Mouse (Mus musculus) forebrain, embryonic 11.5 days (tissue): ENCODE data around the gene Gm20517. TPM values are rescaled to one million over a fixed set of nuclear protein-coding genes. Genes with fewer than 3 reads are reported as not detected.

Experiments
- ATAC-seq: fragments of 200-750 bp; cut with Nextera tagmentation; replicated peaks from 2 replicates; pipeline ENCODE4 v1.8.0; 2017; ENCODE audit warnings: moderate TSS enrichment; ENCODE audit not compliant: low FRiP score
- DNase-seq: peaks from one replicate; pipeline ENCODE4 v3.0.0-alpha.2; 2017; ENCODE audit warnings: low spot score
- H3K27ac ChIP-seq: fragments of 300-500 bp; sonication (generic); 2 replicates; pipeline ENCODE4 v1.5.1; 2014; ENCODE audit warnings: low read depth, low read length
- H3K27me3 ChIP-seq: fragments of 300-500 bp; sonication (generic); 2 replicates; pipeline ENCODE4 v1.6.1; 2014; ENCODE audit warnings: mild to moderate bottlenecking, low read length, mixed read lengths; ENCODE audit not compliant: control insufficient read depth, insufficient read depth
- H3K36me3 ChIP-seq: fragments of 300-500 bp; sonication (generic); 2 replicates; pipeline ENCODE4 v1.6.1; 2014; ENCODE audit warnings: mild to moderate bottlenecking, low read length, moderate library complexity, mixed read lengths; ENCODE audit not compliant: control insufficient read depth, insufficient read depth
- H3K4me1 ChIP-seq: fragments of 300-500 bp; sonication (generic); replicated peaks from 2 replicates; pipeline ENCODE4 v1.6.1; 2014; ENCODE audit warnings: low read length, mixed read lengths; ENCODE audit not compliant: control insufficient read depth, insufficient read depth
- H3K4me2 ChIP-seq: fragments of 300-500 bp; sonication (generic); 2 replicates; pipeline ENCODE4 v1.6.1; 2014; ENCODE audit warnings: low read depth, mild to moderate bottlenecking, low read length, moderate library complexity, mixed read lengths; ENCODE audit not compliant: severe bottlenecking
- H3K4me3 ChIP-seq: fragments of 300-500 bp; sonication (generic); 2 replicates; pipeline ENCODE4 v1.5.1; 2014; ENCODE audit warnings: low read depth, low read length
- H3K9ac ChIP-seq: fragments of 300-500 bp; sonication (generic); 2 replicates; pipeline ENCODE4 v1.6.1; 2014; ENCODE audit warnings: low read length
- H3K9me3 ChIP-seq: fragments of 300-500 bp; sonication (generic); 2 replicates; pipeline ENCODE4 v1.6.1; 2016; ENCODE audit warnings: low read length, mixed read lengths; ENCODE audit not compliant: control insufficient read depth
- WGBS: fragments of 180-500 bp; shearing (Covaris S2); extraction: QIAGEN DNeasy Blood & Tissue Kit; methylation state at CpG from one replicate; pipeline ENCODE4 v1.1.7; 2014; 5-methylcytosine and 5-hydroxymethylcytosine counted together
- polyA plus RNA-seq: library from polyadenylated mRNA; unstranded; fragments of >200 nt; fragmentation: Nextera tagmentation; extraction: Ambion mirVana; gene quantifications from 2 replicates; pipeline ENCODE4 v1.2.1, GENCODE M21; 2014

Gm20517 gene
- polyA plus RNA-seq, 1 experiment from 2014 or later = 2.4 TPM

- no peaks in the 10 kb centered on the region for H3K4me1 ChIP-seq
- no peaks in the 10 kb centered on the region; the same call in 1 of the 2 replicates for H3K27me3 ChIP-seq
- H3K9ac ChIP-seq = no peak overlapping the region
- ATAC-seq (no peak), DNase-seq (no peak)
- no peaks in the 10 kb centered on the region; the same call in 1 of the 2 replicates for H3K36me3 ChIP-seq
- no peak overlapping the region for H3K4me3 ChIP-seq
- WGBS = 74% methylated on average over 1 of the region's 1 CpGs
- no peak overlapping the region for H3K27ac ChIP-seq
- no peak overlapping the region for H3K4me2 ChIP-seq
- no peaks in the 10 kb centered on the region for H3K9me3 ChIP-seq
Observed at GRCm38 (mm10) chr17:47706196-47706595, 94.8 kb downstream of the Gm20517 start.

GRCm38 (mm10) chr17:47707961-47708360 lies 96.6 kb downstream of the Gm20517 start:
- ATAC-seq (no peak), DNase-seq (no peak)
- WGBS = 89% methylated on average over 3 of the region's 3 CpGs
- H3K4me1 ChIP-seq = no peaks in the 10 kb centered on the region
- H3K9me3 ChIP-seq = no peaks in the 10 kb centered on the region
- H3K4me3 ChIP-seq = no peak overlapping the region
- no peaks in the 10 kb centered on the region for H3K36me3 ChIP-seq
- H3K9ac ChIP-seq = no peak overlapping the region
- H3K27ac ChIP-seq = no peak overlapping the region
- no peaks in the 10 kb centered on the region; the same call in 1 of the 2 replicates for H3K27me3 ChIP-seq
- no peak overlapping the region for H3K4me2 ChIP-seq

- no peak overlapping the region for H3K4me3 ChIP-seq
- no peak overlapping the region for H3K27ac ChIP-seq
- H3K9me3 ChIP-seq = no peaks in the 10 kb centered on the region
- H3K4me2 ChIP-seq = no peak overlapping the region
- 84% methylated on average over 4 of the region's 4 CpGs for WGBS
- no peak overlapping the region for H3K9ac ChIP-seq
- no peak for DNase-seq
- H3K36me3 ChIP-seq = no peaks in the 10 kb centered on the region
- H3K27me3 ChIP-seq = no peaks in the 10 kb centered on the region
- ATAC-seq = no peak
- no peaks in the 10 kb centered on the region for H3K4me1 ChIP-seq
Observed at GRCm38 (mm10) chr17:47708972-47709371, 97.6 kb downstream of the Gm20517 start.

- Histone ChIP-seq H3K9me3 (no peaks in the 10 kb centered on the region), H3K4me2 (no peak overlapping the region), H3K4me1 (no peaks in the 10 kb centered on the region), H3K9ac (no peak overlapping the region), H3K27me3 (no peaks in the 10 kb centered on the region), H3K4me3 (no peak overlapping the region), H3K36me3 (no peaks in the 10 kb centered on the region), H3K27ac (no peak overlapping the region)
- ATAC-seq = no peak
- 83% methylated on average over 3 of the region's 3 CpGs for WGBS
- DNase-seq = no peak
Observed at GRCm38 (mm10) chr17:47710036-47710435, 98.6 kb downstream of the Gm20517 start.

GRCm38 (mm10) chr17:47711883-47712282 lies 100.5 kb downstream of the Gm20517 start:
- DNase-seq (no peak), ATAC-seq (no peak)
- H3K9me3 ChIP-seq = no peaks in the 10 kb centered on the region
- H3K4me1 ChIP-seq = no peaks in the 10 kb centered on the region
- no peak overlapping the region for H3K9ac ChIP-seq
- H3K27ac ChIP-seq = no peak overlapping the region
- no peak overlapping the region for H3K4me3 ChIP-seq
- H3K27me3 ChIP-seq = no peaks in the 10 kb centered on the region
- WGBS = 73% methylated on average over 6 of the region's 6 CpGs
- H3K36me3 ChIP-seq = no peaks in the 10 kb centered on the region
- H3K4me2 ChIP-seq = no peak overlapping the region

GRCm38 (mm10) chr17:47712889-47713571 lies 101.6 kb downstream of the Gm20517 start:
- no peak overlapping the region for H3K27ac ChIP-seq
- H3K4me1 ChIP-seq = no peaks in the 10 kb centered on the region
- no peaks in the 10 kb centered on the region for H3K27me3 ChIP-seq
- no peak overlapping the region for H3K4me3 ChIP-seq
- no peak overlapping the region for H3K4me2 ChIP-seq
- ATAC-seq (no peak), DNase-seq (no peak)
- H3K9me3 ChIP-seq = no peaks in the 10 kb centered on the region
- H3K9ac ChIP-seq = no peak overlapping the region
- 53% methylated on average over 22 of the region's 22 CpGs for WGBS
- no peaks in the 10 kb centered on the region for H3K36me3 ChIP-seq

- ATAC-seq = no peak
Observed at GRCm38 (mm10) chr17:47715037-47715436, 103.6 kb downstream of the Gm20517 start.

GRCm38 (mm10) chr17:47721183-47721582 lies 109.8 kb downstream of the Gm20517 start:
- H3K4me3 ChIP-seq = no peak overlapping the region
- H3K27me3 ChIP-seq = no peaks in the 10 kb centered on the region
- no peaks in the 10 kb centered on the region for H3K4me1 ChIP-seq
- H3K36me3 ChIP-seq = no peaks in the 10 kb centered on the region
- 89% methylated on average over 4 of the region's 4 CpGs for WGBS
- H3K27ac ChIP-seq = no peak overlapping the region
- no peak for DNase-seq
- no peak for ATAC-seq
- no peaks in the 10 kb centered on the region for H3K9me3 ChIP-seq
- H3K4me2 ChIP-seq = no peak overlapping the region
- no peak overlapping the region for H3K9ac ChIP-seq

More at GRCm38 (mm10) chr17:47715037-47715436, 103.6 kb downstream of the Gm20517 start:
- Histone ChIP-seq H3K9me3 (no peaks in the 10 kb centered on the region), H3K4me1 (no peaks in the 10 kb centered on the region), H3K36me3 (no peaks in the 10 kb centered on the region), H3K27ac (no peak overlapping the region), H3K4me3 (no peak overlapping the region), H3K4me2 (no peak overlapping the region), H3K9ac (no peak overlapping the region), H3K27me3 (no peaks in the 10 kb centered on the region)
- no peak for DNase-seq
- WGBS = 73% methylated on average over 3 of the region's 3 CpGs

GRCm38 (mm10) chr17:47726566-47726965 lies 115.2 kb downstream of the Gm20517 start, which contains the start of gene Pgc:
TSS of gene Pgc (plus strand) at chr17:47726842.
- no peaks in the 10 kb centered on the region for H3K27me3 ChIP-seq
- no peaks in the 10 kb centered on the region for H3K4me1 ChIP-seq
- 87% methylated on average over 11 of the region's 11 CpGs for WGBS
- H3K36me3 ChIP-seq = no peaks in the 10 kb centered on the region
- H3K4me3 ChIP-seq = no peak within 1 kb of the TSS
- ATAC-seq (no peak), DNase-seq (no peak)
- H3K9me3 ChIP-seq = no peaks in the 10 kb centered on the region
- no peak within 1 kb of the TSS for H3K27ac ChIP-seq
- H3K9ac ChIP-seq = no peak within 1 kb of the TSS
- H3K4me2 ChIP-seq = no peak within 1 kb of the TSS
